Mouse (Mus musculus): ENCODE measurements around the gene Atxn2l.

- TF ChIP-seq POLR2A (IDR thresholded peaks at IDR 0.05; ENCODE audit: control insufficient read depth, low read depth, low read length) (no peak), CTCF (IDR thresholded peaks at IDR 0.05; ENCODE audit: control insufficient read depth, insufficient read depth, insufficient replicate concordance, low read depth, low read length) (peak; percentile 41; the same call in 1 of the 2 replicates)
These were observed 36.0 kb downstream of the Atxn2l start for GRCm38 (mm10) chr7:126467271-126467670.

Data from testis, adult 2 months (tissue).